Mouse (Mus musculus): ENCODE results near the gene Btn1a1. TPM values are rescaled to one million over a fixed set of nuclear protein-coding genes. Genes with fewer than 3 reads are reported as not detected.
A peak's percentile ranks its signal among the peaks of the same experiment; 100 is the strongest.

Gene Btn1a1
- polyA plus RNA-seq, 1 experiment from 2014 or later = 0.06 TPM

GRCm38 (mm10) chr13:23426335-23426734, 39.4 kb downstream of the Btn1a1 start:
- Histone ChIP-seq H3K4me2 (no peak overlapping the region), H3K4me1 (replicated peaks) (peaks cover 41% of the 10 kb centered on the region), H3K36me3 (peaks cover 10% of the 10 kb centered on the region), H3K27me3 (no peaks in the 10 kb centered on the region), H3K4me3 (no peak overlapping the region), H3K9ac (no peak overlapping the region), H3K27ac (no peak overlapping the region), H3K9me3 (no peaks in the 10 kb centered on the region)
- no peak for ATAC-seq (ENCODE audit: low FRiP score)
- WGBS = 7% methylated on average over 8 of the region's 8 CpGs

GRCm38 (mm10) chr13:23425505-23425904, 40.2 kb downstream of the Btn1a1 start:
- no peak overlapping the region for H3K4me2 ChIP-seq
- H3K9ac ChIP-seq = no peak overlapping the region
- no peaks in the 10 kb centered on the region for H3K27me3 ChIP-seq
- H3K4me1 ChIP-seq (replicated peaks) = peaks cover 41% of the 10 kb centered on the region
- no peak for ATAC-seq (ENCODE audit: low FRiP score)
- WGBS = 2% methylated on average over 9 of the region's 9 CpGs
- peaks cover 18% of the 10 kb centered on the region for H3K36me3 ChIP-seq
- H3K4me3 ChIP-seq = no peak overlapping the region
- no peaks in the 10 kb centered on the region for H3K9me3 ChIP-seq
- H3K27ac ChIP-seq = no peak overlapping the region

GRCm38 (mm10) chr13:23424494-23425325, 41.0 kb downstream of the Btn1a1 start:
- Histone ChIP-seq H3K4me3 (peak overlapping the region; percentile 35), H3K9me3 (no peaks in the 10 kb centered on the region), H3K4me2 (peak overlapping the region; percentile 92), H3K4me1 (replicated peaks) (peaks cover 35% of the 10 kb centered on the region), H3K27ac (no peak overlapping the region), H3K36me3 (peaks cover 26% of the 10 kb centered on the region), H3K27me3 (no peaks in the 10 kb centered on the region), H3K9ac (peak overlapping the region; percentile 58; the same call in 1 of the 2 replicates)
- ATAC-seq (ENCODE audit: low FRiP score) = peak; percentile 80
- WGBS = 3% methylated on average over 25 of the region's 25 CpGs

GRCm38 (mm10) chr13:23424052-23424380, 41.7 kb downstream of the Btn1a1 start:
- H3K36me3 ChIP-seq = peaks cover 31% of the 10 kb centered on the region
- peak overlapping the region; percentile 92 for H3K4me2 ChIP-seq
- H3K9me3 ChIP-seq = no peaks in the 10 kb centered on the region
- H3K27me3 ChIP-seq = no peaks in the 10 kb centered on the region
- peak overlapping the region; percentile 79 for H3K4me3 ChIP-seq
- under 1% methylated on average over 7 of the region's 7 CpGs for WGBS
- H3K4me1 ChIP-seq (replicated peaks) = peaks cover 28% of the 10 kb centered on the region
- peak; percentile 70 for ATAC-seq (ENCODE audit: low FRiP score)
- peak overlapping the region; percentile 73 for H3K27ac ChIP-seq
- H3K9ac ChIP-seq = peak overlapping the region; percentile 83; the same call in 1 of the 2 replicates

GRCm38 (mm10) chr13:23423286-23424051, 42.2 kb downstream of the Btn1a1 start, which contains the start of gene Abt1:
Gene Abt1 (minus strand): TSS chr13:23423866.
- Histone ChIP-seq H3K4me2 (peak within 1 kb of the TSS; percentile 92), H3K36me3 (peaks cover 36% of the 10 kb centered on the region), H3K27ac (peak within 1 kb of the TSS; percentile 73), H3K27me3 (no peaks in the 10 kb centered on the region), H3K4me3 (peak within 1 kb of the TSS; percentile 79), H3K9ac (peak within 1 kb of the TSS; percentile 83), H3K4me1 (replicated peaks) (peaks cover 27% of the 10 kb centered on the region), H3K9me3 (no peaks in the 10 kb centered on the region)
- WGBS = under 1% methylated on average over 48 of the region's 48 CpGs
- ATAC-seq (ENCODE audit: low FRiP score) = peak; percentile 87

- WGBS = 95% methylated on average over 16 of the region's 16 CpGs
- Histone ChIP-seq H3K27me3 (no peaks in the 10 kb centered on the region), H3K36me3 (peaks cover 36% of the 10 kb centered on the region), H3K4me1 (replicated peaks) (peaks cover 24% of the 10 kb centered on the region), H3K27ac (no peak overlapping the region), H3K9ac (no peak overlapping the region), H3K4me3 (no peak overlapping the region; the same call in 1 of the 2 replicates), H3K9me3 (no peaks in the 10 kb centered on the region), H3K4me2 (peak overlapping the region; percentile 92)
- ATAC-seq (ENCODE audit: low FRiP score) = no peak
These were observed 43.4 kb downstream of the Btn1a1 start for GRCm38 (mm10) chr13:23422351-23422750.

GRCm38 (mm10) chr13:23412630-23413521, 52.8 kb downstream of the Btn1a1 start:
- Histone ChIP-seq H3K9me3 (no peaks in the 10 kb centered on the region), H3K27me3 (peaks cover 48% of the 10 kb centered on the region), H3K4me1 (replicated peaks) (peaks cover 15% of the 10 kb centered on the region), H3K9ac (peak overlapping the region; percentile 40; the same call in 1 of the 2 replicates), H3K36me3 (no peaks in the 10 kb centered on the region), H3K4me2 (peak overlapping the region; percentile 56), H3K4me3 (peak overlapping the region; percentile 39), H3K27ac (no peak overlapping the region)
- peak; percentile 63; the same call in 1 of the 2 replicates for ATAC-seq (ENCODE audit: low FRiP score)
- 2% methylated on average over 28 of the region's 28 CpGs for WGBS

GRCm38 (mm10) chr13:23412211-23412629, 53.5 kb downstream of the Btn1a1 start:
- H3K4me3 ChIP-seq = peak overlapping the region; percentile 39
- H3K27ac ChIP-seq = no peak overlapping the region
- H3K9ac ChIP-seq = peak overlapping the region; percentile 40; the same call in 1 of the 2 replicates
- H3K36me3 ChIP-seq = no peaks in the 10 kb centered on the region
- under 1% methylated on average over 20 of the region's 20 CpGs for WGBS
- no peaks in the 10 kb centered on the region for H3K9me3 ChIP-seq
- peak overlapping the region; percentile 56 for H3K4me2 ChIP-seq
- peaks cover 15% of the 10 kb centered on the region for H3K4me1 ChIP-seq (replicated peaks)
- peaks cover 49% of the 10 kb centered on the region for H3K27me3 ChIP-seq
- peak; percentile 13; the same call in 1 of the 2 replicates for ATAC-seq (ENCODE audit: low FRiP score)

- Histone ChIP-seq H3K9me3 (no peaks in the 10 kb centered on the region), H3K4me2 (peak overlapping the region; percentile 56), H3K9ac (peak overlapping the region; percentile 40; the same call in 1 of the 2 replicates), H3K27ac (no peak overlapping the region), H3K4me3 (peak overlapping the region; percentile 39), H3K36me3 (no peaks in the 10 kb centered on the region), H3K27me3 (peaks cover 49% of the 10 kb centered on the region), H3K4me1 (replicated peaks) (peaks cover 15% of the 10 kb centered on the region)
- WGBS = 6% methylated on average over 29 of the region's 29 CpGs
- no peak for ATAC-seq (ENCODE audit: low FRiP score)
These were observed 54.1 kb downstream of the Btn1a1 start for GRCm38 (mm10) chr13:23411311-23412210.

- no peak overlapping the region for H3K4me3 ChIP-seq
- peaks cover 53% of the 10 kb centered on the region for H3K27me3 ChIP-seq
- whole genome bisulfite sequencing = 69% methylated on average over 9 of the region's 9 CpGs
- peaks cover 15% of the 10 kb centered on the region for H3K4me1 ChIP-seq (replicated peaks)
- H3K36me3 ChIP-seq = no peaks in the 10 kb centered on the region
- no peak overlapping the region for H3K4me2 ChIP-seq
- H3K27ac ChIP-seq = no peak overlapping the region
- H3K9ac ChIP-seq = no peak overlapping the region
- H3K9me3 ChIP-seq = no peaks in the 10 kb centered on the region
- no peak for ATAC-seq (ENCODE audit: low FRiP score)
These were observed 55.1 kb downstream of the Btn1a1 start for GRCm38 (mm10) chr13:23410632-23411031.
